Mouse (Mus musculus) limb, embryonic 14.5 days (tissue): ENCODE measurements around the gene Diaph2. TPM values are rescaled to one million over a fixed set of nuclear protein-coding genes. Genes with fewer than 3 reads are reported as not detected.

Experiments used
- ATAC-seq: fragments of 200-750 bp; cut with Nextera tagmentation; 2 replicates; pipeline ENCODE4 v1.8.0; 2017; ENCODE audit warnings: low read depth, moderate number of reproducible peaks, moderate TSS enrichment; ENCODE audit not compliant: low FRiP score
- DNase-seq: peaks from one replicate; pipeline ENCODE4 v3.0.0-alpha.2; 2015; ENCODE audit warnings: low spot score
- H3K27ac ChIP-seq: fragments of 300-500 bp; sonication (generic); replicated peaks from 2 replicates; pipeline ENCODE4 v1.5.1; 2014; ENCODE audit warnings: low read depth, mild to moderate bottlenecking, low read length, moderate library complexity, mixed read lengths
- H3K27me3 ChIP-seq: fragments of 300-500 bp; sonication (generic); 2 replicates; pipeline ENCODE4 v1.6.1; 2014; ENCODE audit warnings: low read length, mixed read lengths; ENCODE audit not compliant: control insufficient read depth, insufficient read depth
- H3K36me3 ChIP-seq: fragments of 300-500 bp; sonication (generic); 2 replicates; pipeline ENCODE4 v1.6.1; 2014; ENCODE audit warnings: mild to moderate bottlenecking, low read length, moderate library complexity, mixed read lengths; ENCODE audit not compliant: control insufficient read depth, insufficient read depth
- H3K4me1 ChIP-seq: fragments of 300-500 bp; sonication (generic); 2 replicates; pipeline ENCODE4 v1.6.1; 2014; ENCODE audit warnings: antibody characterized with exemption, low read length, mixed read lengths; ENCODE audit not compliant: control insufficient read depth, insufficient read depth
- H3K4me2 ChIP-seq: fragments of 300-500 bp; sonication (generic); replicated peaks from 2 replicates; pipeline ENCODE4 v1.6.1; 2014; ENCODE audit warnings: low read depth, mild to moderate bottlenecking, low read length, moderate library complexity; ENCODE audit not compliant: severe bottlenecking
- H3K4me3 ChIP-seq: fragments of 300-500 bp; sonication (generic); replicated peaks from 2 replicates; pipeline ENCODE4 v1.5.1; 2014; ENCODE audit warnings: low read length
- H3K9ac ChIP-seq: fragments of 300-500 bp; sonication (generic); 2 replicates; pipeline ENCODE4 v1.6.1; 2014; ENCODE audit warnings: mild to moderate bottlenecking, low read depth, low read length, moderate library complexity; ENCODE audit not compliant: severe bottlenecking
- H3K9me3 ChIP-seq: fragments of 300-500 bp; sonication (generic); 2 replicates; pipeline ENCODE4 v1.6.1; 2016; ENCODE audit warnings: low read length; ENCODE audit not compliant: control insufficient read depth
- POLR2A ChIP-seq: fragments of 200-500 bp; IDR thresholded peaks from 2 replicates; pipeline ENCODE4 v1.8.0; 2012; ENCODE audit warnings: inconsistent platforms, mild to moderate bottlenecking, moderate library complexity, borderline replicate concordance; ENCODE audit not compliant: insufficient read depth, insufficient read length; ENCODE audit errors: extremely low read depth
- WGBS: fragments of 180-500 bp; shearing (Covaris S2); extraction: QIAGEN DNeasy Blood & Tissue Kit; methylation state at CpG from one replicate; pipeline ENCODE4 v1.1.7; 2014; 5-methylcytosine and 5-hydroxymethylcytosine counted together
- polyA plus RNA-seq, 2 experiments: library from polyadenylated mRNA; depleted of rRNA in 1 of 2; stranded (reverse) in 1 of 2; unstranded in 1 of 2; fragments of >200 nt; fragmentation: Nextera tagmentation in 1 of 2; extraction: Ambion mirVana in 1 of 2; gene quantifications; 2 replicates each; pipeline versions ENCODE4 v1.2.1 to v1.2.3; 2012 to 2014

Gene Diaph2
- polyA plus RNA-seq, 2 experiments = 4.3 to 5.0 TPM

DNA sequence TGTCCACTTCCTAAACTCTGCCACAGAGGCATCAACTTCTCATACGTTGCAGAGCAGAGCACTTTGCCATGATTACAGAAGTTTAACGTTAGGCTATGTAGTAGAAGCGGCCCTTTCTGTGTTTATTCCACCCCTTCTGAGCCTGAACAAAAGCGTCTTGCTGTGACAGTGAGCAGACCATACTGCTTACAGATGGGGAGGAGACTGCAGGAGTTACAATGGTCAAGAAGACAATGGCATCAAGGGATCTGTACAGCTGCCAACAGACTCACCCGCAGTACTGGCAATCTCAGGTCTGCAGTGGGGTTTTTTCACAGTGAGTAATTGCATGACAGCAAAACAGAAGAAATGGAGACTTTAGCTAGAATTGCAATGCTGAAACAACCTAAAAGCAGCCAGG is 756.1 kb downstream of the Diaph2 start:
- DNase-seq (no peak), ATAC-seq (no peak)
- Histone ChIP-seq H3K27ac (no peak overlapping the region), H3K4me1 (no peaks in the 10 kb centered on the region), H3K9me3 (no peaks in the 10 kb centered on the region), H3K27me3 (no peaks in the 10 kb centered on the region), H3K36me3 (no peaks in the 10 kb centered on the region), H3K4me3 (no peak overlapping the region), H3K9ac (no peak overlapping the region), H3K4me2 (no peak overlapping the region)
- 36% methylated on average over 5 of the region's 5 CpGs for WGBS
- TF ChIP-seq POLR2A = no peak
